Mouse (Mus musculus) neural tube, postnatal 0 days (tissue): ENCODE measurements around the gene Ggt7. TPM values are rescaled to one million over a fixed set of nuclear protein-coding genes. Genes with fewer than 3 reads are reported as not detected.

ENCODE experiments used
- polyA plus RNA-seq: library from polyadenylated mRNA; unstranded; fragments of >200 nt; fragmentation: Nextera tagmentation; extraction: Ambion mirVana; gene quantifications from 2 replicates; pipeline ENCODE4 v1.2.1, GENCODE M21; 2015

The Ggt7 gene
- 103 and 108 TPM in 2 replicates for polyA plus RNA-seq

GRCm38 (mm10) chr2:155517455-155518423 lies at the start of gene Ggt7, which contains the start of gene Acss2:
Gene Ggt7, minus strand, starts transcription at chr2:155518237.
Gene Acss2, plus strand, starts transcription at chr2:155517948.

GRCm38 (mm10) chr2:155473570-155474088 lies 44.4 kb downstream of the Ggt7 start, which contains the start of gene Ncoa6:
Gene Ncoa6, minus strand, starts transcription at chr2:155473894.

Other genes with a start within 250 kb of the Ggt7 start
- gene Map1lc3a, start 241.9 kb downstream of the Ggt7 start, polyA plus RNA-seq = 1,007 and 1,009 TPM in 2 replicates
- gene Pigu, start 160.8 kb downstream of the Ggt7 start, polyA plus RNA-seq = 55.0 and 57.1 TPM in 2 replicates
- gene Trp53inp2, start 137.2 kb downstream of the Ggt7 start, polyA plus RNA-seq = 52.4 and 62.9 TPM in 2 replicates
- 20.5 and 20.6 TPM in 2 replicates for gene Ncoa6, start 44.3 kb downstream of the Ggt7 start, polyA plus RNA-seq
- gene Acss2, start 289 bp downstream of the Ggt7 start, polyA plus RNA-seq = 25.3 and 26.6 TPM in 2 replicates
- gene Gss, start 74.6 kb upstream of the Ggt7 start, polyA plus RNA-seq = 15.7 and 16.6 TPM in 2 replicates
- gene Myh7b, start 93.0 kb upstream of the Ggt7 start, polyA plus RNA-seq = 2.9 and 4.4 TPM in 2 replicates
- gene Trpc4ap, start 174.1 kb upstream of the Ggt7 start, polyA plus RNA-seq = 129 and 133 TPM in 2 replicates
- 26.5 and 30.5 TPM in 2 replicates for gene Edem2, start 211.2 kb upstream of the Ggt7 start, polyA plus RNA-seq
- not detected in 2 replicates for gene Gm17581, start 217.6 kb upstream of the Ggt7 start, polyA plus RNA-seq
- 4.1 and 4.3 TPM in 2 replicates for gene Procr, start 232.9 kb upstream of the Ggt7 start, polyA plus RNA-seq